Mouse (Mus musculus) MEL (cell line): ENCODE measurements around the gene Rnf220. TPM values are rescaled to one million over a fixed set of nuclear protein-coding genes. Genes with fewer than 3 reads are reported as not detected.
A peak's percentile ranks its signal among the peaks of the same experiment; 100 is the strongest.

Experiments used
- DNase-seq: peaks from one replicate; pipeline ENCODE4 v3.0.0; 2011; ENCODE audit warnings: low read depth, low spot score
- H3K27ac ChIP-seq: 2 replicates; pipeline ENCODE4 v1.5.1; 2012; ENCODE audit warnings: low read depth, mild to moderate bottlenecking, control low read depth, low read length, moderate library complexity; ENCODE audit not compliant: control insufficient read depth
- H3K27me3 ChIP-seq, 2 experiments: fragments of 150-350 bp in 1 of 2; sonication (generic) in 1 of 2; 2 replicates each; pipeline ENCODE4 v1.6.1; 2012; ENCODE audit warnings: low read length in 2 of 2, mild to moderate bottlenecking in 2 of 2, improper control_type of control experiment in 1 of 2, moderate library complexity in 1 of 2; ENCODE audit not compliant: insufficient read depth in 2 of 2, control insufficient read depth in 1 of 2
- H3K36me3 ChIP-seq, 2 experiments: 2 replicates each; pipeline ENCODE4 v1.6.1; 2012 to 2014; ENCODE audit warnings: low read length in 2 of 2, improper control_type of control experiment in 1 of 2, inconsistent platforms in 1 of 2, mild to moderate bottlenecking in 1 of 2; ENCODE audit not compliant: insufficient read depth in 2 of 2, control insufficient read depth in 1 of 2
- H3K4me1 ChIP-seq, 2 experiments: fragments of 150-350 bp in 1 of 2; sonication (generic) in 1 of 2; 2 replicates each; pipeline ENCODE4 v1.6.1; 2012; ENCODE audit warnings: low read length in 2 of 2, improper control_type of control experiment in 1 of 2, mild to moderate bottlenecking in 1 of 2; ENCODE audit not compliant: insufficient read depth in 2 of 2, control insufficient read depth in 1 of 2
- H3K4me3 ChIP-seq, 2 experiments: fragments of 150-350 bp in 1 of 2; sonication (generic) in 1 of 2; 2 replicates each; pipeline ENCODE4 v1.5.1; 2012; ENCODE audit warnings: low read depth in 2 of 2, low read length in 2 of 2, mild to moderate bottlenecking in 2 of 2, moderate library complexity in 2 of 2, control low read depth in 1 of 2, improper control_type of control experiment in 1 of 2; ENCODE audit not compliant: control insufficient read depth in 1 of 2, insufficient read depth in 1 of 2
- H3K79me2 ChIP-seq: 2 replicates; pipeline ENCODE4 v1.6.1; 2012; ENCODE audit warnings: mild to moderate bottlenecking, low read length, moderate library complexity; ENCODE audit not compliant: control insufficient read depth, poor library complexity, insufficient read depth
- H3K9ac ChIP-seq: 2 replicates; pipeline ENCODE4 v1.6.1; 2012; ENCODE audit warnings: low read depth, mild to moderate bottlenecking, control low read depth, low read length, moderate library complexity; ENCODE audit not compliant: control insufficient read depth, poor library complexity, severe bottlenecking
- H3K9me3 ChIP-seq: fragments of 150-350 bp; sonication (generic); replicated peaks from 2 replicates; pipeline ENCODE4 v1.6.1; 2012; ENCODE audit warnings: mild to moderate bottlenecking, low read length, improper control_type of control experiment, moderate library complexity; ENCODE audit not compliant: insufficient read depth
- CHD1 ChIP-seq: IDR thresholded peaks from 2 replicates; pipeline ENCODE4 v1.6.1; 2012; ENCODE audit warnings: low read depth, mild to moderate bottlenecking, inconsistent platforms, low read length, improper control_type of control experiment
- CTCF ChIP-seq, 3 experiments: IDR thresholded peaks in 2 of 3; conservative IDR thresholded peaks in 1 of 3; 2 replicates each; pipeline ENCODE4 v1.5.1; 2011 to 2012; ENCODE audit warnings: low read length in 3 of 3, low read depth in 2 of 3, mild to moderate bottlenecking in 2 of 3, improper control_type of control experiment in 1 of 3, inconsistent platforms in 1 of 3, mixed read lengths in 1 of 3, moderate library complexity in 1 of 3; ENCODE audit not compliant: control insufficient read depth in 1 of 3, insufficient read depth in 1 of 3, poor library complexity in 1 of 3, severe bottlenecking in 1 of 3
- E2F4 ChIP-seq: IDR thresholded peaks from 2 replicates; pipeline ENCODE4 v1.6.1; 2011; ENCODE audit warnings: low read depth, low read length, improper control_type of control experiment, borderline replicate concordance
- ETS1 ChIP-seq: IDR thresholded peaks from 2 replicates; pipeline ENCODE4 v1.6.1; 2012; ENCODE audit warnings: low read depth, mild to moderate bottlenecking, inconsistent platforms, low read length, improper control_type of control experiment, moderate library complexity
- GATA1 ChIP-seq: IDR thresholded peaks from 2 replicates; pipeline ENCODE4 v1.6.1; 2011; ENCODE audit warnings: low read depth, low read length, improper control_type of control experiment
- KAT2A ChIP-seq: conservative IDR thresholded peaks from 2 replicates; pipeline ENCODE4 v1.6.1; 2012; ENCODE audit warnings: low read depth, low read length, improper control_type of control experiment, inconsistent platforms
- MAFK ChIP-seq: IDR thresholded peaks from 2 replicates; pipeline ENCODE4 v1.6.1; 2011; ENCODE audit warnings: low read depth, mild to moderate bottlenecking, low read length, improper control_type of control experiment, borderline replicate concordance
- MAX ChIP-seq: IDR thresholded peaks from 2 replicates; pipeline ENCODE4 v1.6.1; 2011; ENCODE audit warnings: low read length, improper control_type of control experiment
- MYB ChIP-seq: IDR thresholded peaks from 2 replicates; pipeline ENCODE4 v1.6.1; 2011; ENCODE audit warnings: mild to moderate bottlenecking, low read depth, low read length, improper control_type of control experiment
- MYC ChIP-seq: IDR thresholded peaks from 2 replicates; pipeline ENCODE4 v1.6.1; 2011; ENCODE audit warnings: low read depth, mild to moderate bottlenecking, low read length, improper control_type of control experiment, moderate library complexity
- NELFE ChIP-seq: IDR thresholded peaks from 2 replicates; pipeline ENCODE4 v1.6.1; 2011; ENCODE audit warnings: low read depth, low read length, improper control_type of control experiment
- NRF1 ChIP-seq: IDR thresholded peaks from 2 replicates; pipeline ENCODE4 v1.6.1; 2014; ENCODE audit warnings: low read depth, mild to moderate bottlenecking, inconsistent platforms, low read length, improper control_type of control experiment, moderate library complexity; ENCODE audit not compliant: poor library complexity, insufficient read depth, severe bottlenecking
- POLR2A ChIP-seq, 2 experiments: IDR thresholded peaks; 2 replicates each; pipeline ENCODE4 v1.6.1; 2011 to 2012; ENCODE audit warnings: low read length in 2 of 2, mild to moderate bottlenecking in 2 of 2, control low read depth in 1 of 2, improper control_type of control experiment in 1 of 2, low read depth in 1 of 2, moderate library complexity in 1 of 2; ENCODE audit not compliant: control insufficient read depth in 1 of 2, insufficient read depth in 1 of 2, poor library complexity in 1 of 2
- POLR2AphosphoS5 ChIP-seq: IDR thresholded peaks from 2 replicates; pipeline ENCODE4 v1.6.1; 2012; ENCODE audit warnings: low read depth, borderline replicate concordance, mild to moderate bottlenecking, inconsistent platforms, low read length, moderate library complexity, mixed read lengths
- TAL1 ChIP-seq: IDR thresholded peaks from 2 replicates; pipeline ENCODE4 v1.6.1; 2012; ENCODE audit warnings: mild to moderate bottlenecking, inconsistent platforms, low read length, moderate library complexity, mixed read lengths
- TCF12 ChIP-seq: IDR thresholded peaks from 2 replicates; pipeline ENCODE4 v1.6.1; 2014; ENCODE audit warnings: low read depth, mild to moderate bottlenecking, inconsistent platforms, low read length, improper control_type of control experiment, moderate library complexity
- ZC3H11A ChIP-seq: IDR thresholded peaks from 2 replicates; pipeline ENCODE4 v1.6.1; 2012; ENCODE audit warnings: low read depth, mild to moderate bottlenecking, inconsistent platforms, low read length, improper control_type of control experiment
- ZMIZ1 ChIP-seq: IDR thresholded peaks from 2 replicates; pipeline ENCODE4 v1.6.1; 2012; ENCODE audit warnings: low read depth, mild to moderate bottlenecking, inconsistent platforms, low read length, improper control_type of control experiment, moderate library complexity
- polyA plus RNA-seq, 2 experiments: library from polyadenylated mRNA; stranded (reverse) in 1 of 2; unstranded in 1 of 2; fragments of >175 nt in 1 of 2; fragments of >200 nt in 1 of 2; gene quantifications; 2 replicates each; pipeline versions ENCODE4 v1.2.1 to v1.2.4; 2012; ENCODE audit warnings: low replicate concordance in 2 of 2, low read depth in 1 of 2; ENCODE audit not compliant: insufficient read length in 2 of 2, insufficient read depth in 1 of 2, missing spikeins in 1 of 2
- total RNA-seq: library from RNA; depleted of rRNA; stranded (reverse); fragments of 300-350 nt; gene quantifications from 2 replicates; pipeline ENCODE4 v1.2.3, GENCODE M21; 2012

Rnf220 gene
- total and polyA plus RNA-seq, 3 experiments, result 121 to 201 TPM; not detected in 1

GRCm38 (mm10) chr4:117393027-117393426, 103.8 kb downstream of the Rnf220 start:
- Histone ChIP-seq H3K27me3 (no peaks in the 10 kb centered on the region; a peak in 1 of 4 replicates), H3K36me3 (peaks cover 0 to 12% of the 10 kb centered on the region in 2 experiments; a peak in 2 of 4 replicates), H3K9ac (no peak overlapping the region), H3K4me1 (peaks cover 3 to 18% of the 10 kb centered on the region in 2 experiments; a peak in 3 of 4 replicates), H3K27ac (no peak overlapping the region), H3K4me3 (no peak overlapping the region), H3K79me2 (no peaks in the 10 kb centered on the region; the same call in 1 of the 2 replicates), H3K9me3 (no peaks in the 10 kb centered on the region)
- TF ChIP-seq CHD1 (no peak), ZMIZ1 (no peak), E2F4 (no peak), ETS1 (no peak), MYC (no peak), ZC3H11A (no peak), NELFE (no peak), KAT2A (no peak), POLR2A (IDR thresholded peaks at IDR 0.05; ENCODE audit: control insufficient read depth in 1 of 2, insufficient read depth in 1 of 2, low read depth in 1 of 2, low read length in 2 of 2, poor library complexity in 1 of 2) (no peak), NRF1 (no peak), POLR2AphosphoS5 (no peak), MYB (no peak), MAFK (no peak), MAX (no peak)
- no peak for DNase-seq

- H3K27me3 ChIP-seq, result no peaks in the 10 kb centered on the region; a peak in 1 of 4 replicates
- no peaks in the 10 kb centered on the region for H3K9me3 ChIP-seq
- TF ChIP-seq CTCF (IDR thresholded peaks at IDR 0.05 in 2 of 3, conservative IDR thresholded peaks at IDR 0.05 in 1 of 3; ENCODE audit: control insufficient read depth in 1 of 3, insufficient read depth in 1 of 3, low read depth in 2 of 3, low read length in 3 of 3, poor library complexity in 1 of 3, severe bottlenecking in 1 of 3), result no peak
- no peak for TF ChIP-seq MYB
- 0 out of 2 replicates have a peak, but pooled peaks have one; percentile 7 for TF ChIP-seq TCF12
- 0 out of 2 replicates have a peak, but pooled peaks have one; percentile 30 for TF ChIP-seq GATA1
- TF ChIP-seq TAL1, result peak; percentile 14; the same call in 1 of the 2 replicates
- H3K79me2 ChIP-seq, result no peaks in the 10 kb centered on the region; the same call in 1 of the 2 replicates
- H3K4me1 ChIP-seq, result peaks cover 3 to 18% of the 10 kb centered on the region in 2 experiments; a peak in 3 of 4 replicates
- no peak overlapping the region for H3K27ac ChIP-seq
- DNase-seq, result peak; percentile 38
- no peak overlapping the region for H3K9ac ChIP-seq
- peaks cover 0 to 12% of the 10 kb centered on the region in 2 experiments; a peak in 2 of 4 replicates for H3K36me3 ChIP-seq
- no peak overlapping the region for H3K4me3 ChIP-seq
Measured at GRCm38 (mm10) chr4:117392391-117392790, 104.5 kb downstream of the Rnf220 start.
